Mouse (Mus musculus) heart, postnatal 0 days (tissue): ENCODE data around the gene Psenen. TPM values are rescaled to one million over a fixed set of nuclear protein-coding genes. Genes with fewer than 3 reads are reported as not detected.

Source experiments
- ATAC-seq: fragments of 200-750 bp; cut with Nextera tagmentation; 2 replicates; pipeline ENCODE4 v1.8.0; 2017; ENCODE audit warnings: low read depth, moderate number of reproducible peaks, moderate library complexity; ENCODE audit not compliant: insufficient read depth
- DNase-seq: peaks from one replicate; pipeline ENCODE4 v3.0.0-alpha.2; 2016; ENCODE audit warnings: low spot score
- H3K27ac ChIP-seq: fragments of 300-500 bp; sonication (generic); 2 replicates; pipeline ENCODE4 v1.5.1; 2014; ENCODE audit warnings: low read depth, mild to moderate bottlenecking
- H3K27me3 ChIP-seq: fragments of 300-500 bp; sonication (generic); 2 replicates; pipeline ENCODE4 v1.6.1; 2014; ENCODE audit warnings: low read length, mixed read lengths; ENCODE audit not compliant: control insufficient read depth, insufficient read depth
- H3K36me3 ChIP-seq: fragments of 300-500 bp; sonication (generic); replicated peaks from 2 replicates; pipeline ENCODE4 v1.6.1; 2014; ENCODE audit warnings: low read length, mixed read lengths; ENCODE audit not compliant: control insufficient read depth, insufficient read depth
- H3K4me1 ChIP-seq: fragments of 300-500 bp; sonication (generic); 2 replicates; pipeline ENCODE4 v1.6.1; 2014; ENCODE audit warnings: antibody characterized with exemption; ENCODE audit not compliant: control insufficient read depth, insufficient read depth
- H3K4me2 ChIP-seq: fragments of 300-500 bp; sonication (generic); 2 replicates; pipeline ENCODE4 v1.6.1; 2014; ENCODE audit warnings: low read depth, mild to moderate bottlenecking, low read length, moderate library complexity
- H3K4me3 ChIP-seq: fragments of 300-500 bp; sonication (generic); 2 replicates; pipeline ENCODE4 v1.5.1; 2014; ENCODE audit warnings: low read depth, low read length
- H3K9ac ChIP-seq: fragments of 300-500 bp; sonication (generic); replicated peaks from 2 replicates; pipeline ENCODE4 v1.6.1; 2014; ENCODE audit warnings: low read depth, low read length, mixed read lengths
- H3K9me3 ChIP-seq: fragments of 300-500 bp; sonication (generic); replicated peaks from 2 replicates; pipeline ENCODE4 v1.6.1; 2016; ENCODE audit warnings: low read length; ENCODE audit not compliant: control insufficient read depth
- CTCF ChIP-seq: IDR thresholded peaks from 2 replicates; pipeline ENCODE4 v1.5.1; 2016; ENCODE audit warnings: antibody characterized with exemption, control low read depth, low read depth
- EP300 ChIP-seq: IDR thresholded peaks from 2 replicates; pipeline ENCODE4 v1.6.1; 2016; ENCODE audit warnings: antibody characterized with exemption, low read depth
- WGBS: fragments of 180-500 bp; shearing (Covaris S2); extraction: QIAGEN DNeasy Blood & Tissue Kit; methylation state at CpG from one replicate; pipeline ENCODE4 v1.1.7; 2014; 5-methylcytosine and 5-hydroxymethylcytosine counted together
- polyA plus RNA-seq: library from polyadenylated mRNA; unstranded; fragments of >200 nt; fragmentation: Nextera tagmentation; extraction: Ambion mirVana; gene quantifications from 2 replicates; pipeline ENCODE4 v1.2.1, GENCODE M21; 2015
- total RNA-seq: library from RNA; depleted of rRNA; stranded (reverse); fragments of >200 nt; gene quantifications from 2 replicates; pipeline ENCODE4 v1.2.3, GENCODE M21; 2014; ENCODE audit warnings: low replicate concordance; rRNA removed

Gene Psenen
- total RNA-seq (106 and 130 TPM in 2 replicates), polyA plus RNA-seq (130 and 133 TPM in 2 replicates)

- H3K27ac ChIP-seq, result peak within 1 kb of the TSS; percentile 94
- H3K36me3 ChIP-seq, result peaks cover 42% of the 10 kb centered on the region
- peak within 1 kb of the TSS; percentile 78 for H3K4me3 ChIP-seq
- peak; percentile 89 for ATAC-seq
- H3K27me3 ChIP-seq, result no peaks in the 10 kb centered on the region
- H3K9ac ChIP-seq, result peak within 1 kb of the TSS; percentile 79
- DNase-seq, result peak; percentile 99
- no peak for TF ChIP-seq CTCF
- TF ChIP-seq EP300, result no peak
- H3K9me3 ChIP-seq, result no peaks in the 10 kb centered on the region
- under 1% methylated on average over 45 of the region's 45 CpGs for WGBS
- H3K4me1 ChIP-seq, result peaks cover 14% of the 10 kb centered on the region
- H3K4me2 ChIP-seq, result peak within 1 kb of the TSS; percentile 75
Measured at GRCm38 (mm10) chr7:30563117-30563905, at the start of gene Psenen, which contains the start of the genes U2af1l4 and Gm49396. Gene Psenen (minus strand): TSS chr7:30563627. Gene U2af1l4 (plus strand): TSS chr7:30563301. Gene Gm49396 (plus strand): TSS chr7:30563344.

GRCm38 (mm10) chr7:30612654-30613402 lies 49.4 kb upstream of the Psenen start, which contains the start of gene Upk1a:
Gene Upk1a (minus strand): TSS chr7:30612847.
- no peaks in the 10 kb centered on the region for H3K27me3 ChIP-seq
- TF ChIP-seq CTCF (no peak), EP300 (no peak)
- H3K27ac ChIP-seq, result no peak within 1 kb of the TSS
- H3K9ac ChIP-seq, result no peak within 1 kb of the TSS
- H3K4me2 ChIP-seq, result no peak within 1 kb of the TSS
- ATAC-seq, result no peak
- DNase-seq, result no peak
- H3K9me3 ChIP-seq, result no peaks in the 10 kb centered on the region
- H3K4me1 ChIP-seq, result peaks cover 8% of the 10 kb centered on the region; the same call in 1 of the 2 replicates
- H3K4me3 ChIP-seq, result no peak within 1 kb of the TSS
- peaks cover 21% of the 10 kb centered on the region for H3K36me3 ChIP-seq
- 78% methylated on average over 8 of the region's 8 CpGs for WGBS

- H3K36me3 ChIP-seq, result no peaks in the 10 kb centered on the region
- TF ChIP-seq EP300 (no peak), CTCF (no peak)
- H3K4me2 ChIP-seq, result 0 out of 2 replicates have a peak overlapping the region, but pooled peaks have one; percentile 11
- 29% methylated on average over 7 of the region's 7 CpGs for WGBS
- ATAC-seq (peak; percentile 91), DNase-seq (peak; percentile 71)
- H3K27me3 ChIP-seq, result no peaks in the 10 kb centered on the region
- peak overlapping the region; percentile 71 for H3K27ac ChIP-seq
- H3K9me3 ChIP-seq, result no peaks in the 10 kb centered on the region
- H3K4me3 ChIP-seq, result no peak overlapping the region
- H3K4me1 ChIP-seq, result peaks cover 8% of the 10 kb centered on the region; the same call in 1 of the 2 replicates
- H3K9ac ChIP-seq, result 0 out of 2 replicates have a peak overlapping the region, but pooled peaks have one; percentile 16
Measured at GRCm38 (mm10) chr7:30610043-30610442, 46.6 kb upstream of the Psenen start.

- H3K4me1 ChIP-seq, result peaks cover 8% of the 10 kb centered on the region; the same call in 1 of the 2 replicates
- no peak overlapping the region for H3K9ac ChIP-seq
- WGBS, result 57% methylated on average over 16 of the region's 16 CpGs
- H3K27ac ChIP-seq, result no peak overlapping the region
- no peak overlapping the region for H3K4me2 ChIP-seq
- DNase-seq, result no peak
- H3K4me3 ChIP-seq, result no peak overlapping the region
- H3K36me3 ChIP-seq, result no peaks in the 10 kb centered on the region
- no peak for ATAC-seq
- H3K9me3 ChIP-seq, result no peaks in the 10 kb centered on the region
- TF ChIP-seq CTCF (no peak), EP300 (no peak)
- H3K27me3 ChIP-seq, result no peaks in the 10 kb centered on the region
Measured at GRCm38 (mm10) chr7:30608476-30608875, 45.0 kb upstream of the Psenen start.

GRCm38 (mm10) chr7:30607706-30608309 lies 44.4 kb upstream of the Psenen start:
- DNase-seq (peak; percentile 60), ATAC-seq (peak; percentile 56)
- peaks cover 8% of the 10 kb centered on the region; the same call in 1 of the 2 replicates for H3K4me1 ChIP-seq
- H3K4me2 ChIP-seq, result no peak overlapping the region
- H3K9me3 ChIP-seq, result no peaks in the 10 kb centered on the region
- WGBS, result 25% methylated on average over 8 of the region's 8 CpGs
- no peak overlapping the region for H3K27ac ChIP-seq
- H3K27me3 ChIP-seq, result no peaks in the 10 kb centered on the region
- H3K36me3 ChIP-seq, result no peaks in the 10 kb centered on the region
- peak; percentile 71 for TF ChIP-seq CTCF
- TF ChIP-seq EP300, result no peak
- no peak overlapping the region for H3K4me3 ChIP-seq
- H3K9ac ChIP-seq, result no peak overlapping the region
